Mouse (Mus musculus): ENCODE results near the gene Olfr1290.

Gene Olfr1290

DNA sequence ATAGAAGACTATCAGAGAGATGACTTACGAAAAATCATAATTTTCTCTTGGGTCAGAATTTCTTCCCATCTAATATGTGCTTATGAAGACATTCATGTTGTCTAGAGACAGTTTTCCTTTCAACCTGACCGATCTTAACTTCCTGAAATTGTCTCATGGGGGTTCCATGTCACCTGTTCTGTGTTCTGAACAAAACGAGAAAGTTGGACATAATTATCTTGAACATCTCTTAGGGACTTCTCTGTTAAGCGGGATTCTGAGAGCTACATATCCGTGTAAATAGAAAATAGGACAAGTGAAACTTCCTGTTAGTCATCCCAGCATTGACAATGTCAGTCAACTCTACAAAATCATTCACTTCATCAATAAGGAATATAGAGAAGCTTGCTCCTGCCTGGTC is at the start of gene Olfr1290:
Olfr1290 (minus strand) TSS at position 101 of the 400 bp plus-strand sequence.
- DNase-seq (ENCODE audit: low read depth) = no peak

GRCm38 (mm10) chr2:111540191-111540590 is 46.6 kb upstream of the Olfr1290 start, which contains the start of gene Olfr1294:
Olfr1294 (minus strand) TSS chr2:111540291.
- no peak for DNase-seq (ENCODE audit: low read depth)

GRCm38 (mm10) chr2:111524903-111525302 is 31.3 kb upstream of the Olfr1290 start, which contains the start of gene Olfr1293-ps:
Olfr1293-ps (plus strand) TSS chr2:111525203.
- no peak for DNase-seq (ENCODE audit: low read depth)

GRCm38 (mm10) chr2:111517451-111517850 is 23.8 kb upstream of the Olfr1290 start:
- DNase-seq (ENCODE audit: low read depth) = no peak

DNA sequence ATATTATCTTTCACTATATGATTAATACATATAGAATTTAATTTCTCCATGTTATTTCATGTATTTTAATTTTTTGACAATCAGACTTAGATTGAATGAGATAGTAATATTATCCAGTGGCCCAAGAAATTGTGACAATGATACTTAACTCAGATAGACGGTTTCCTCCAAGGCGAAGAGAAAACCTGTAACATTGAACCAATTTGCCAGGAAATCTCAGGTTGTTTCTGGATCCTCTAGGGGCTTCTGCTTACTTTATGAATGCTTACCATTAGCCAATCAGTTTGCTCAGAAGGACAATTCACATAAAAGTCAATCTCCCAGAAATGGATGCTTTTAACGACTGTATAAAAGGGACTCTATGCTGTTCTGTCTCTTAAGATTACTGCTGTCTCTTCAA is 3.3 kb upstream of the Olfr1290 start, which contains the start of gene Olfr1291-ps1:
Olfr1291-ps1 (plus strand) TSS at position 301 of the 400 bp plus-strand sequence.
- DNase-seq (ENCODE audit: low read depth) = no peak

GRCm38 (mm10) chr2:111480519-111480918 is 13.1 kb downstream of the Olfr1290 start, which contains the start of gene Olfr1289:
Olfr1289 (plus strand) TSS chr2:111480819.
- DNase-seq (ENCODE audit: low read depth) = no peak

DNA sequence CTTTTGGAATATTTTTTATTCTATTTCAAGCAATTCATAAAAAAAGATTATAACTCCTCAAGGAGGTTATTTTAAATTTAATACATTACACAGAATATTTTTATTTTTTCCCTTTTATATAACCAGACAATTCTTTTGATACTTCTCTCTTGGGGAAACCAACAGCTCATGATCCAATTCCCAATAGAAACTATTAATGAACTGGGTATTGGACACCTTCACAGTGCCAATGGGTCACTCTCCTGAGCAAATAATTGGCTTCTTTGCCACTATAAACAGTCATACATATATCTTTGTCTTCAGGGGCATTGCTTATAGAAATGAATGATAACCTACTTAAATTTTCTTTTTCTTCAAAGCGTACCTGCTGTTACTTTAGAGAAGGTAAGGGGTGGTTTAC is 19.8 kb downstream of the Olfr1290 start, which contains the start of gene Olfr1288:
Olfr1288 (plus strand) TSS at position 301 of the 400 bp plus-strand sequence.
- DNase-seq (ENCODE audit: low read depth) = no peak

DNA sequence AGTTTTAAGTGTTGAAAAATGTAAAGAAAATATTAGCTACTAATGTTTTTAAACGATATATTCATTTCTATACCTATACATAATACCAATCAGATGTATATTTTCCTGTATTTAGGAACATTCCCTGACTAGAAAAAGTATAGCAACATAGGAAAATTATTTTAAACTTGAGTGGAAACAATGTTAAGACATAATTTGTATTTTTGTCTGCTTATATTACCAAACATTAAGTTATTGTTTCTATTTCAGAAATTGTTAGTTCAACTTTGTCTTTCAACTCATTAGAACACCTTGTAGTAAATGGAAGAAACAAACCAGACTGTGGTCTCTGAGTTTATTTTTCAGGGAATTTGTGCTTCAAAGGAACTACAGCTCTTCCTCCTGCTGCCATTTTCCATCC is 44.8 kb downstream of the Olfr1290 start, which contains the start of gene Olfr1287:
Olfr1287 (plus strand) TSS at position 301 of the 400 bp plus-strand sequence.
- no peak for DNase-seq (ENCODE audit: low read depth)
